Mouse (Mus musculus) kidney, postnatal 25 days (tissue): ENCODE results near the gene Idh3a.

Experiments
- DNase-seq, 2 experiments: peaks; one replicate each; pipeline ENCODE4 v3.0.0; 2021; ENCODE audit warnings: mixed read lengths in 2 of 2

The Idh3a gene

GRCm38 (mm10) chr9:54652778-54653177 lies 66.6 kb downstream of the Idh3a start:
- DNase-seq: no peak
